In genomic region chr6:40403640-40404285, GRCm38 (mm10) we compare ENCODE assay signal across 16 mouse cellular contexts. TPM values are rescaled to one million over a fixed set of nuclear protein-coding genes. Genes with fewer than 3 reads are reported as not detected.
A peak's percentile ranks its signal among the peaks of the same experiment; 100 is the strongest.
DNase-seq lines count a peak whose midpoint lies in the region.
"Had no signal": no experiment of that assay in that cellular context is flagged by ENCODE, and none has a peak within 500 bp of the region (broad histone marks: within the 10 kb centered on the region; RNA-seq: fewer than 3 reads in every experiment).

No protein-coding gene starts in this region.

- DNase-seq in heart, adult 11 months: peak; percentile 68
- DNase-seq in heart, postnatal 4 days: no peak
- DNase-seq in right cerebral cortex, postnatal 14 days: peak; percentile 28
- no peak for DNase-seq in right cerebral cortex, postnatal 4 days
- DNase-seq in cerebellum, postnatal 25 days: peak; percentile 91 to 94
- no peak for DNase-seq in lung, postnatal 14 days
- DNase-seq in liver: no peak
- DNase-seq: heart, postnatal 36 days; kidney, adult 8-10 months; kidney, postnatal 4 days; lung, adult 18-20 months; lung, postnatal 4 days had no signal

RNA-seq across cellular contexts. Expression of gene E330009J07Rik, which starts 32.2 kb away (rescaled TPM):
- total RNA-seq in heart, postnatal 4 days (2021): 1 to 10 TPM; 3.1 to 3.7 TPM

RNA-seq across cellular contexts. Expression of gene Wee2, which starts 35.1 kb away (rescaled TPM):
- not detected for total RNA-seq in heart, postnatal 4 days (2021)
- total RNA-seq: adrenal gland, adult 18-20 months; CH12.LX; common myeloid progenitor, adult 5-6 weeks; gastrocnemius, postnatal 4 days; heart, postnatal 36 days had no signal

Comparison
In these comparisons a context has a peak if more than half of its experiments do, and no peak if none do; other contexts are left out.
1. DNase-seq: peak in heart, adult 11 months (single experiment), right cerebral cortex, postnatal 14 days (single experiment) and cerebellum, postnatal 25 days (2 of 2); none in heart, postnatal 4 days (single experiment), right cerebral cortex, postnatal 4 days (single experiment), lung, postnatal 14 days (single experiment) and liver (single experiment).